Mouse (Mus musculus) gastrocnemius, adult 18-20 months (tissue): ENCODE measurements around the gene Epb42. TPM values are rescaled to one million over a fixed set of nuclear protein-coding genes. Genes with fewer than 3 reads are reported as not detected.
A peak's percentile ranks its signal among the peaks of the same experiment; 100 is the strongest.
"Not testable (repeated sequence)": the region's sequence is repeated elsewhere in the genome, so short reads cannot be mapped to it uniquely, and the experiment has no call there.

Experiments
- DNase-seq: peaks from one replicate; pipeline ENCODE4 v3.0.0; 2021; ENCODE audit warnings: low spot score
- long read RNA-seq, 2 experiments: library from polyadenylated mRNA; stranded (forward); transcript quantifications; one replicate each; pipeline ENCODE4 v2.0.0; 2021
- total RNA-seq, 2 experiments: library from RNA; stranded (reverse); gene quantifications; 2 replicates each; pipeline ENCODE4 v1.2.3; 2021

Epb42 gene
- not detected for total RNA-seq
- long read RNA-seq, experiment 1: 0 reads
- long read RNA-seq, experiment 2: 0 reads

- DNase-seq: no peak
Observed at GRCm38 (mm10) chr2:121036733-121037341, at the start of gene Epb42. Gene Epb42, minus strand, starts transcription at chr2:121037072.

GRCm38 (mm10) chr2:121085480-121086185 is 48.8 kb upstream of the Epb42 start, which contains the start of gene Tgm5:
Gene Tgm5, minus strand, starts transcription at chr2:121085841.
- DNase-seq: no peak

GRCm38 (mm10) chr2:121082626-121083025 is 45.8 kb upstream of the Epb42 start:
- DNase-seq: no peak

- no peak for DNase-seq
Observed at GRCm38 (mm10) chr2:121074747-121075146, 37.9 kb upstream of the Epb42 start.

GRCm38 (mm10) chr2:121071871-121072270 is 35.0 kb upstream of the Epb42 start:
- no peak for DNase-seq

- no peak for DNase-seq
Observed at GRCm38 (mm10) chr2:121069506-121069905, 32.6 kb upstream of the Epb42 start.

GRCm38 (mm10) chr2:121067116-121067515 is 30.2 kb upstream of the Epb42 start:
- DNase-seq: no peak

GRCm38 (mm10) chr2:121061315-121061714 is 24.4 kb upstream of the Epb42 start:
- no peak for DNase-seq

- DNase-seq: no peak
Observed at GRCm38 (mm10) chr2:121057997-121058396, 21.1 kb upstream of the Epb42 start.

- no peak for DNase-seq
Observed at GRCm38 (mm10) chr2:121055915-121056314, 19.0 kb upstream of the Epb42 start.

- peak; percentile 3 for DNase-seq
Observed at GRCm38 (mm10) chr2:121054060-121054459, 17.2 kb upstream of the Epb42 start.

GRCm38 (mm10) chr2:121052176-121052575 is 15.3 kb upstream of the Epb42 start:
- no peak for DNase-seq

- DNase-seq: no peak
Observed at GRCm38 (mm10) chr2:121045653-121046052, 8.8 kb upstream of the Epb42 start.

GRCm38 (mm10) chr2:121041098-121041497 is 4.2 kb upstream of the Epb42 start:
- DNase-seq: peak; percentile 8

GRCm38 (mm10) chr2:121039382-121039781 is 2.5 kb upstream of the Epb42 start:
- DNase-seq: no peak

- not testable (repeated sequence) for DNase-seq
Observed at GRCm38 (mm10) chr2:121038851-121039250, 2.0 kb upstream of the Epb42 start.

- DNase-seq: no peak
Observed at GRCm38 (mm10) chr2:121022918-121023317, 14.0 kb downstream of the Epb42 start.

GRCm38 (mm10) chr2:121017151-121017550 is 19.7 kb downstream of the Epb42 start:
- peak; percentile 40 for DNase-seq

- DNase-seq: no peak
Observed at GRCm38 (mm10) chr2:121016226-121016625, 20.6 kb downstream of the Epb42 start.

GRCm38 (mm10) chr2:121015507-121015906 is 21.4 kb downstream of the Epb42 start:
- DNase-seq: no peak

GRCm38 (mm10) chr2:121012676-121013075 is 24.2 kb downstream of the Epb42 start:
- no peak for DNase-seq

GRCm38 (mm10) chr2:121009071-121009677 is 27.7 kb downstream of the Epb42 start:
- DNase-seq: no peak

- no peak for DNase-seq
Observed at GRCm38 (mm10) chr2:121008664-121009007, 28.2 kb downstream of the Epb42 start.
